Comparison of ENCODE assay signal across 26 mouse cellular contexts in the genomic region with DNA sequence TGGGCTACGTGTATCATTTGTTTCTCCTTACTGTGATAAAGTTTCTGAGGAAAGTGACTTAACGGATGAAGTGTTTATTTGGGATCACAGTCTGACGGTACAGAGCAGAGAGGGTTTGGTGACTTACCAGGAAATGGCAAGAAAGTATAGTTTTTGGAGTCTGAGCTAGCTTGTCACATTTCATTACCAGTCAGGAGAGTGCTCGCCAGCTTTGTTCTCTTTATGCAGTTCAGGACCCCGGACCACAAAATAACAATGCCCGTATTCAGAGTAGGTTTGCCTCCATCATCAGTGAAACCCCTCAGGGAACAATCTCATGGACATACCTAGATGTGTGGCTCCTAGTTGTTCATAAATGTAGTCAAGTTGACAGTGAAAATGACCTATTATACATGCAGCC.
"Had no signal": no experiment of that assay in that cellular context is flagged by ENCODE, and none has a peak within 500 bp of the region (broad histone marks: within the 10 kb centered on the region; RNA-seq: fewer than 3 reads in every experiment).

No protein-coding gene starts in this region.

- H3K36me3 ChIP-seq: heart, embryonic 10.5 days; heart, embryonic 12.5 days; hindbrain, embryonic 10.5 days; hindbrain, embryonic 12.5 days; intestine, embryonic 15.5 days; kidney, embryonic 15.5 days; limb, embryonic 13.5 days; limb, embryonic 15.5 days; liver, embryonic 12.5 days had no signal

- H3K27me3 ChIP-seq: heart, embryonic 12.5 days; hindbrain, embryonic 12.5 days; intestine, embryonic 15.5 days; kidney, embryonic 15.5 days; limb, embryonic 13.5 days; limb, embryonic 15.5 days; liver, embryonic 12.5 days had no signal

- H3K9ac ChIP-seq: heart, embryonic 12.5 days; hindbrain, embryonic 12.5 days; hindbrain, embryonic 14.5 days; intestine, embryonic 15.5 days; kidney, embryonic 15.5 days; limb, embryonic 13.5 days; limb, embryonic 15.5 days; liver, embryonic 12.5 days had no signal

- H3K27ac ChIP-seq: gastrocnemius, adult 2 months; heart, embryonic 10.5 days; hindbrain, embryonic 10.5 days; hindbrain, embryonic 12.5 days; hindbrain, embryonic 14.5 days; intestine, embryonic 15.5 days; kidney, embryonic 15.5 days; kidney, postnatal 0 days; limb, embryonic 13.5 days; limb, embryonic 15.5 days; liver, embryonic 12.5 days had no signal

- DNase-seq: gastrocnemius, adult 2 months; gastrocnemius, postnatal 10 days; gastrocnemius, postnatal 25 days; heart, postnatal 10 days; heart, postnatal 4 days; kidney, adult 2 months; kidney, adult 9 months; kidney, postnatal 14 days; kidney, postnatal 36 days; layer of hippocampus, adult 9-11 months; layer of hippocampus, postnatal 36 days; left cerebral cortex, postnatal 4 days had no signal

- H3K4me1 ChIP-seq: liver, embryonic 12.5 days had no signal

- H3K4me3 ChIP-seq: gastrocnemius, adult 2 months; heart, embryonic 10.5 days; heart, embryonic 12.5 days; hindbrain, embryonic 10.5 days; hindbrain, embryonic 12.5 days; intestine, embryonic 15.5 days; kidney, embryonic 15.5 days; limb, embryonic 13.5 days; limb, embryonic 15.5 days; liver, embryonic 12.5 days had no signal

- ATAC-seq: hindbrain, embryonic 16.5 days; inflammation-experienced regulatory T-cells, adult 6 months; intestine, embryonic 15.5 days; intestine, postnatal 0 days; liver, embryonic 12.5 days had no signal
